Mouse (Mus musculus): ENCODE measurements around the gene Cep95.
A peak's percentile ranks its signal among the peaks of the same experiment; 100 is the strongest.
"Not testable (repeated sequence)": the region's sequence is repeated elsewhere in the genome, so short reads cannot be mapped to it uniquely, and the experiment has no call there.

Gene Cep95

GRCm38 (mm10) chr11:106776960-106777359, 12.1 kb upstream of the Cep95 start:
- no peak for DNase-seq (ENCODE audit: low spot score in 2 of 2)

- no peak for DNase-seq (ENCODE audit: low spot score in 2 of 2)
Observed at GRCm38 (mm10) chr11:106777395-106777794, 11.7 kb upstream of the Cep95 start.

GRCm38 (mm10) chr11:106778132-106778531, 10.9 kb upstream of the Cep95 start:
- DNase-seq (ENCODE audit: low spot score in 2 of 2): no peak

GRCm38 (mm10) chr11:106778589-106779387, 10.3 kb upstream of the Cep95 start:
- DNase-seq (ENCODE audit: low spot score in 2 of 2): no peak

- DNase-seq (ENCODE audit: low spot score in 2 of 2): peak; percentile 93 to 94
Observed at GRCm38 (mm10) chr11:106779388-106780088, 9.5 kb upstream of the Cep95 start, which contains the start of gene Polg2. Gene Polg2 (minus strand): TSS chr11:106779537.

GRCm38 (mm10) chr11:106780089-106780425, 9.0 kb upstream of the Cep95 start:
- no peak for DNase-seq (ENCODE audit: low spot score in 2 of 2)

- no peak for DNase-seq (ENCODE audit: low spot score in 2 of 2)
Observed at GRCm38 (mm10) chr11:106780590-106781220, 8.3 kb upstream of the Cep95 start.

GRCm38 (mm10) chr11:106782271-106782670, 6.8 kb upstream of the Cep95 start:
- DNase-seq (ENCODE audit: low spot score in 2 of 2): not testable (repeated sequence)

GRCm38 (mm10) chr11:106782841-106783764, 5.9 kb upstream of the Cep95 start:
- no peak for DNase-seq (ENCODE audit: low spot score in 2 of 2)

GRCm38 (mm10) chr11:106784476-106784875, 4.6 kb upstream of the Cep95 start:
- no peak for DNase-seq (ENCODE audit: low spot score in 2 of 2)

- no peak for DNase-seq (ENCODE audit: low spot score in 2 of 2)
Observed at GRCm38 (mm10) chr11:106785043-106785442, 4.0 kb upstream of the Cep95 start.

GRCm38 (mm10) chr11:106787131-106788025, 1.7 kb upstream of the Cep95 start:
- peak; percentile 90 to 92 for DNase-seq (ENCODE audit: low spot score in 2 of 2)

- peak; percentile 97 to 98 for DNase-seq (ENCODE audit: low spot score in 2 of 2)
Observed at GRCm38 (mm10) chr11:106788026-106788774, 852 bp upstream of the Cep95 start.

- no peak for DNase-seq (ENCODE audit: low spot score in 2 of 2)
Observed at GRCm38 (mm10) chr11:106789649-106790048, 597 bp downstream of the Cep95 start.

GRCm38 (mm10) chr11:106793846-106794245, 4.8 kb downstream of the Cep95 start:
- DNase-seq (ENCODE audit: low spot score in 2 of 2): no peak

GRCm38 (mm10) chr11:106795679-106796078, 6.6 kb downstream of the Cep95 start:
- DNase-seq (ENCODE audit: low spot score in 2 of 2): no peak

GRCm38 (mm10) chr11:106802069-106802627, 13.1 kb downstream of the Cep95 start:
- no peak for DNase-seq (ENCODE audit: low spot score in 2 of 2)

GRCm38 (mm10) chr11:106807442-106807841, 18.4 kb downstream of the Cep95 start:
- not testable (repeated sequence) for DNase-seq (ENCODE audit: low spot score in 2 of 2)

- DNase-seq (ENCODE audit: low spot score in 2 of 2): no peak
Observed at GRCm38 (mm10) chr11:106812410-106813136, 23.5 kb downstream of the Cep95 start.
